Mouse (Mus musculus) B cell, adult 2 months (primary cell): Measurements from ENCODE around the gene Podn.
"Not testable (repeated sequence)": the region's sequence is repeated elsewhere in the genome, so short reads cannot be mapped to it uniquely, and the experiment has no call there.

Experiments used
- DNase-seq, 2 experiments: peaks; one replicate each; pipeline ENCODE4 v3.0.0; 2022

Gene Podn

GRCm38 (mm10) chr4:108096345-108096744, at the start of gene Podn:
Gene Podn, minus strand, starts transcription at chr4:108096445.
- DNase-seq: no peak

GRCm38 (mm10) chr4:108145554-108145953, 49.3 kb upstream of the Podn start:
- DNase-seq: not testable (repeated sequence)

DNA sequence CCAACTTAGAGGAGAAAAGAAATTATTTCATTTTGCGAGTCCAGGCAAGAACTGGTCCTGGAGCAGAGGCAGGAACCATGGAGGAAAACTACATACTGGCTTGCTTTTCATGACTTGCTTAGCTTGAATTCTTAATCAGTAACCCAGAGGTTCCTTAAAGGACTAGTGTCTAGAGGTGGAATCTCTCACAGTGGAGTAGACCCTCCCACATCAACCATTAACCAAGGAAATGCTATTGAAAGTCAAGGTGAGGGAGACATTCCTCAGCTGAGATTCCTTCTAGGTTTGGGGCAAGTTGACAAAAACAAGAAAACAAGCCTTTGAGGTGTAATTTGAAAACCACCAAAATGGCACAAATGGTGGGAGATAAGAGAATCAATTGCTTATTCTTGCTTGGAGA, 48.6 kb upstream of the Podn start, which contains the start of gene Scp2:
Gene Scp2, minus strand, starts transcription at position 119 of the 400 bp plus-strand sequence.
- no peak for DNase-seq

DNA sequence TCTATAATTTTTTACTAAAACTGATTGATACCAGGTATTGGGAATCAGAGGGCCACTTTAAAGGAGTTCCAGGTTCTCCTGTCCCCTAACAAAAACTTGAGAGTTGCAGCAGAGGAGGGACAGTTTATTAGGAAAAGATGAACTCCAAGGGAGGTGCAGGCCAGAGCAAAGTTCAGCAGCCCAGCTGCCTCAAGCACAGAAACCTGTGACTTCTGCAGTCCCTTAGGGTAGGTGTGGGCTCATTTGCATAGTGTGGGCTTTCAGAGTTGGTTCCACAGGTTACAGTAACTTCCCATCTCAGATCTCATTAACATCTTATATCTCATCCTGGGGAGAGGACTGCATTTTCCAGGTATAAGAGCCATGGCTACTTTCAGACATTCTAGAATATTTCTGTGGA, 47.5 kb upstream of the Podn start:
- no peak for DNase-seq

DNA sequence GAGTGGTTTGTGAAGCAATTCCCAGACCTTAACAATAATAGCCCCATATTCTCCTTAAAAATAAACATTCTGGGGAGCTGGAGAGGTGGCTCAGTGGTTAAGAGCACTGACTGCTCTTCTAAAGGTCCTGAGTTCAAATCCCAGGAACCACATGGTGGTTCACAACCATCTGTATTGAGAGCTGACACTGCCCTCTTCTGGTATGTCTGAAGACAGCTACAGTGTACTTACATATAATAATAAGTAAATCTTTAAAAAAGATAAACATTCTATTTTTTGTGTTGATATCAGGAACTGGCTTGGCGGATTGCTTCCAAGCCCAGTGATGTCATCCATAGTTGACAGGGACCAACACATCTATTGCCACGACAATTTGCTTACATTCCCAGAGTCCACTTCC, 46.9 kb upstream of the Podn start:
- DNase-seq: not testable (repeated sequence)

- DNase-seq: no peak
Observed at GRCm38 (mm10) chr4:108136938-108137337, 40.7 kb upstream of the Podn start.

DNA sequence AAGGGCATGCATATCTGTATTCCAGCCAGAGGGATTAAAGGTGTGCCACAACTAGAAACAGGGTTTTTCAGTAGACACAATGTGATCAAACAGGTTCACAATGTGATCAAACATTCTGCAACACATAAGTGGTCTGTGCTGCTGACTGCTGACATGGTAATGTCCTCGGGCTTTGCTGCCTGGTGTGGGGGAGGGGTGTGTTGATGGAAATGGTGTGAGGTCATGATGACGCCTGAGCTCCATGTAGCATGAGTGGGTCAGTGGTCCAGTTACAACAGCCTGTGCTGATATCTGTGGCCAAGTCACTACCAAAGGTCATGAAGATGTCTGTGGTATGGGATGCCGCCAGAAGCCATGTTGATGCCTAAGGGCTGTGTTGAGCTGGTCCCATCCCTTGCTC, 34.2 kb upstream of the Podn start:
- DNase-seq: no peak

DNA sequence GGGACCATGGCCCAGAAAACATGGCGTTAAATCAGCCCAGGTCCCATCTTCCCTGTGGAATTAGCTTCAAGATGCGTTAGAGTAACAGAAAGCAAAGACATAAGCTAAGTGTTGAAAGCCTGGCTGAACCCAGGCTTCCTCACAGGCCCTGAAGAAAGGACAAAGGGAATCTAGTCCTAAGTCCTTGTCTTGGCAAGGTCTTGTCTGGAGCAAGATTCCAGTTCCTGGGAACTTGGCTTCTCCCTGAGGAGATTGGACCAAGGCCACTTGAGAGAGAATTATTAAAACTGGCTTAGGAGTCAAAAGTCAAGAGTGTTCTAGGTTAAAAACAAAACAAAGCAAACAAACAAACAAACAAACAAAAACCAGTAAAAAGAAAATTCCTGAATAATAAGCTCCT, 32.1 kb upstream of the Podn start:
- DNase-seq: no peak

- no peak for DNase-seq
Observed at GRCm38 (mm10) chr4:108127516-108127915, 31.3 kb upstream of the Podn start.

DNA sequence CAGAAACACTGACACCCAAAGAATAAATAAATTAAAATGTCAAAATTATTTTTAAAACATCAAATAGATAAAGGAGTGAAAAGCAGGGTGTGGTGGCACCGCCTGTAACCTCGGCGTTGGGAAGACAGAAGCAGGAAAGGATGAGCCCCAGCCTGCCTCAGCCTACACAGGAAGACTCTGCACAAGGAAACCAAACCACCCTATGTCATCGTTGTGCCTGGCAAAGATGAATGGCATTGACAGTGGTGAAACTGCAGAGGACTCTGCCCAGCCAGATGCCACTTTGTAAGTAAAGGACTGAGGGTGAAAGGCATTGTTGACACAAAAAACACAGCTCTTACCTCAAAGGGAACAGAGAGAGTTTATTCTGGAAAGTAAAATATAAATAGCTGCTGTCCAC, 30.0 kb upstream of the Podn start:
- DNase-seq: no peak

GRCm38 (mm10) chr4:108124104-108124503, 27.9 kb upstream of the Podn start:
- no peak for DNase-seq

GRCm38 (mm10) chr4:108117924-108118876, 22.0 kb upstream of the Podn start:
- DNase-seq: peak; percentile 92 to 93

GRCm38 (mm10) chr4:108117488-108117887, 21.2 kb upstream of the Podn start:
- DNase-seq: peak; percentile 2

- no peak for DNase-seq
Observed at GRCm38 (mm10) chr4:108116466-108116865, 20.2 kb upstream of the Podn start.

DNA sequence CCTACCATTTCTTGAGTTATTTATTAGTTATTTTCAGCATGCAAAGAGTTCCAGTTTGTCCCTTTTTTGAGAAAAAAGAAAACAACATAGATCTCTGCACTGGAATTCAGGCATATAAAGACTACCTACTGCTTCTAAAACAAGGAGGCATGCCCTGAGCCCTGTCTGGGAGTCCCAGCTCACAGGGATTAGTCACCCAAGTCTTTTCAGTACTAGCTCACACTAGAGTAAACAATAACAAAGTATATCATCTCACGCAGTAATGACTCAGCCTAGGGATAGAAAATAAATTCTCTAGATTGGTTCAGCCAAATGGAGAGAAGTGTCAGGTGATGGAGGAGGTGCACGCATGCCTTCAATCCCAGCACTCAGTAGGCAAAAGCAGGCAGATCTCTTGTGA, 14.5 kb upstream of the Podn start:
- DNase-seq: no peak

DNA sequence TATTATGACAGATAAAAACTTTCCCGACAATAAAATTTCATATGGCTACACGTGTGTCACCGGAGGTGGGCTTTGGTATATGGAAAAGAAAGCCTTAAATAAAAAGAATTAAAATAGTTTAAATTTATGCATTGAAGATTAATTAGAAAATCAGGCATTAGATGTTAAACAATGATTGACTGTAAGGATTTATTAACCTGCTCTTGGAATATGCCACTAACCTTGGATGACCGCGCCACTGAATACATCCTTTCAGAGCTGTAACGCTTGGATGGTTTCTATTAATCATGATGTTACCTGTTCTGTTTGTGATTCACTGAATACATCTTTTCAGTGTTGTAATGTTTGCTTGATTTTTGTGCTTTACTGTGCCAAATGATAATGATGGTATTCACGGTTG, 13.5 kb upstream of the Podn start:
- DNase-seq: no peak

- DNase-seq: no peak
Observed at GRCm38 (mm10) chr4:108092741-108093397, 3.4 kb downstream of the Podn start.

DNA sequence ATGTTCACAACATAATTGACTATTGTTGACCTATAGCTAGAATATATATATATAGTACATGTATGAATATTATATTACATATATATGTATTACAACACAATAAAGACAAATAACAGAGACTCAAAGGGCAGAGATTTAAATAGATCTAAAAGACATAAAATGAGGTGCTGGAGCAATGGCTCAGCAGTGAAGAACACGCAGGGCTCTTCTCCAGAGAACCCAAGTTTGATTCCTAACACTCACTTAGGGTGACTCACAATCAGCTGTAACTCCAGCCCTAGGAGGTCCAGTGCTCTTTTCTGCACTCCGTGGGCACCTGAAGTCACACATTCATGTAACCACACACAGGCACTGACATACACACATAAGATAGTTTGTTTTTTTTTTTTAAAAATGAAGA, 12.3 kb downstream of the Podn start:
- DNase-seq: no peak

- DNase-seq: no peak
Observed at GRCm38 (mm10) chr4:108083032-108083735, 13.1 kb downstream of the Podn start.

- DNase-seq: no peak
Observed at GRCm38 (mm10) chr4:108082401-108082806, 13.8 kb downstream of the Podn start.

- no peak for DNase-seq
Observed at GRCm38 (mm10) chr4:108080876-108081275, 15.4 kb downstream of the Podn start.

- DNase-seq: no peak
Observed at GRCm38 (mm10) chr4:108079762-108080161, 16.5 kb downstream of the Podn start.

GRCm38 (mm10) chr4:108079191-108079590, 17.1 kb downstream of the Podn start:
- not testable (repeated sequence) for DNase-seq
